Mouse (Mus musculus): ENCODE results near the gene Gm5799.
"Not testable (repeated sequence)": the region's sequence is repeated elsewhere in the genome, so short reads cannot be mapped to it uniquely, and the experiment has no call there.

Gm5799 gene

GRCm38 (mm10) chr14:43543276-43543675, at the start of gene Gm5799:
Gm5799 (plus strand) TSS chr14:43543576.
- not testable (repeated sequence) for DNase-seq

DNA sequence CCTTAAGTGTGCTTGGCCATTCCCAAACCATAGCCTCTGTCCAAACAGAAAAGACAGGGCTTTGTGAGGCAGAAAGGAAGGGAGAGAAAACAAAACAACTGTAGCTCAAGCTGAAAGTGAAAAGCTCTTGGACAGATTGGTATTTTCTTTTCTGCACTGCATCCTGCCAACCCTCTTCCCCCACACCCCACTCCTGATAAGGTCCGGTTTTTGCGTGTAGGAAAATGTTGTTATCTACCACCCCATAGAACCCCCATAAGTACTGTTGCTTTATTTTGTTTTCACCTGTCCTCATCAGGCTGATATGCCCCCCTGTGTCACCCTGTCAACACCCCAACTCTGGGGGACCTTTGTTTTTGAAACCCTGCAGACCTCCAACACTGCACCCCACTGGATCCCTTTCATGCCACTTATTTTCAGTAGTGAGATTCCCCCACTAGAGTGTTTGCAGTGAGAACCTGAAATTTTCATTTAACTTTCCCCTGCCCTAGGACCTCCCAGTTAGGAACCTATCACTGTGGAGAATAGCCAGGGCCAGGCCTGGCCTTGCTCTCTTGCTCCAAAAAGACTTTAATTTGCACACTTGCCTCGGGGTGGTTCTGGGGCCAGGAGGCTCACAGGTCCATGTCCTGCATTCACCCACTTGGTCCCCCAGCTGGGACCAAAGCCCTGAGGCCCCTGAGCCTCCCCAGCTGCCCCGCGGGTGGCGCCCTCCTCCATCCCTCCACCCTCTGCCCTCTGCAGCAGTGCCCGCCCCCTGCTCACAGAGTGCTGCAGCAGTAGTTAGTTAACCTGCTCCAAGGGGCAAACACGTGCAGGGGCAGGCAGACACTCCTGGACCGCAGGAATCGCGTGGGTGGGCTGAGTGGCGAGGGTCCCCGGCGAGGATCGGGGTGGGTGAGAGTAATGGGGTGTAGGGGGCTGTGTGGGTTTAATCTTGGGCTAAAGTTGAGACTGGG, 12.0 kb upstream of the Gm5799 start:
- DNase-seq = not testable (repeated sequence)

- not testable (repeated sequence) for DNase-seq
Measured at GRCm38 (mm10) chr14:43532011-43532383, 11.4 kb upstream of the Gm5799 start.

- DNase-seq = peak in 1 of 2 experiments; percentile 47
Measured at GRCm38 (mm10) chr14:43532387-43532786, 11.0 kb upstream of the Gm5799 start.

GRCm38 (mm10) chr14:43538144-43538543, 5.2 kb upstream of the Gm5799 start:
- DNase-seq = peak in 1 of 2 experiments; percentile 23

GRCm38 (mm10) chr14:43546281-43546680, 2.9 kb downstream of the Gm5799 start:
- not testable (repeated sequence) for DNase-seq

DNA sequence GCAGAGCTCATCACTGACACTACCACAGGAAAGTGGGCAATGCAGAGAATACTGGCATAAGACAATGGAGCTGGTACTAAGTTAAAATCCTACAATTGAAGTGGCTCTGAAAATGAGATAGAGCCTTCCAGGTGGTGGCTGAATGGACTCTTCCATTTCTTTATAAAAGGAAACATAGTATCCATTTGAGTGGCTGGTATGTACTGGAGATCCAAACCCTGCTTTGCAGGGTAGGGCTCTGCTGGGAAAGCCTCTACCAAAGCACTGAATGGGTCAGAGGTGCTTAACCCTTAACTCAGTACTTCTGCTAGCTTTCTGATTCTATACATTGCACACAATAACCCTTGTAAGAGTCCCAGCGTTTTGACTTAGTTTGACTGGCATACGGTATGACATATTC, 8.9 kb downstream of the Gm5799 start:
- DNase-seq = not testable (repeated sequence)

GRCm38 (mm10) chr14:43577969-43578368, 34.6 kb downstream of the Gm5799 start:
- not testable (repeated sequence) for DNase-seq

- DNase-seq = not testable (repeated sequence)
Measured at GRCm38 (mm10) chr14:43579046-43579445, 35.7 kb downstream of the Gm5799 start, which contains the start of gene Gm17654. Gm17654 (minus strand) TSS chr14:43579146.
